Mouse (Mus musculus): ENCODE results near the gene Neurl4.

The Neurl4 gene

GRCm38 (mm10) chr11:69932254-69932653, 31.4 kb downstream of the Neurl4 start:
- no peak for DNase-seq (ENCODE audit: low spot score)

- DNase-seq (ENCODE audit: low spot score) = no peak
These were observed 32.2 kb downstream of the Neurl4 start for GRCm38 (mm10) chr11:69933066-69933465.

- DNase-seq (ENCODE audit: low spot score) = peak; percentile 98
These were observed 33.3 kb downstream of the Neurl4 start for GRCm38 (mm10) chr11:69934169-69934568.

GRCm38 (mm10) chr11:69934681-69935080, 33.8 kb downstream of the Neurl4 start:
- no peak for DNase-seq (ENCODE audit: low spot score)

- peak; percentile 77 for DNase-seq (ENCODE audit: low spot score)
These were observed 34.4 kb downstream of the Neurl4 start, which contains the start of gene Ybx2 for GRCm38 (mm10) chr11:69935137-69935879. Gene Ybx2, plus strand, starts transcription at chr11:69935796.

GRCm38 (mm10) chr11:69936156-69936555, 35.3 kb downstream of the Neurl4 start:
- DNase-seq (ENCODE audit: low spot score) = no peak

GRCm38 (mm10) chr11:69936714-69937347, 36.0 kb downstream of the Neurl4 start:
- no peak for DNase-seq (ENCODE audit: low spot score)

GRCm38 (mm10) chr11:69937385-69937784, 36.5 kb downstream of the Neurl4 start:
- DNase-seq (ENCODE audit: low spot score) = no peak

GRCm38 (mm10) chr11:69937834-69938233, 37.0 kb downstream of the Neurl4 start:
- no peak for DNase-seq (ENCODE audit: low spot score)

GRCm38 (mm10) chr11:69938401-69938979, 37.6 kb downstream of the Neurl4 start:
- DNase-seq (ENCODE audit: low spot score) = no peak

GRCm38 (mm10) chr11:69939181-69939580, 38.3 kb downstream of the Neurl4 start:
- no peak for DNase-seq (ENCODE audit: low spot score)

GRCm38 (mm10) chr11:69939731-69940130, 38.9 kb downstream of the Neurl4 start:
- no peak for DNase-seq (ENCODE audit: low spot score)

- no peak for DNase-seq (ENCODE audit: low spot score)
These were observed 40.1 kb downstream of the Neurl4 start for GRCm38 (mm10) chr11:69940962-69941361.

- no peak for DNase-seq (ENCODE audit: low spot score)
These were observed 44.3 kb downstream of the Neurl4 start for GRCm38 (mm10) chr11:69945216-69945615.

GRCm38 (mm10) chr11:69945997-69946891, 45.4 kb downstream of the Neurl4 start:
- no peak for DNase-seq (ENCODE audit: low spot score)

GRCm38 (mm10) chr11:69947337-69948065, 46.6 kb downstream of the Neurl4 start:
- DNase-seq (ENCODE audit: low spot score) = no peak

- peak; percentile 84 for DNase-seq (ENCODE audit: low spot score)
These were observed 47.3 kb downstream of the Neurl4 start, which contains the start of gene Slc2a4 for GRCm38 (mm10) chr11:69948066-69948762. Gene Slc2a4, minus strand, starts transcription at chr11:69948188.

- DNase-seq (ENCODE audit: low spot score) = peak; percentile 78
These were observed 47.9 kb downstream of the Neurl4 start for GRCm38 (mm10) chr11:69948763-69949150.

GRCm38 (mm10) chr11:69950807-69951459, 50.1 kb downstream of the Neurl4 start:
- DNase-seq (ENCODE audit: low spot score) = no peak

- DNase-seq (ENCODE audit: low spot score) = no peak
These were observed 51.4 kb downstream of the Neurl4 start for GRCm38 (mm10) chr11:69952274-69952673.

Data from urinary bladder, postnatal 25 days (tissue).